Mouse (Mus musculus): Measurements from ENCODE around the gene Gm20388. TPM values are rescaled to one million over a fixed set of nuclear protein-coding genes. Genes with fewer than 3 reads are reported as not detected.
A peak's percentile ranks its signal among the peaks of the same experiment; 100 is the strongest.

Gene Gm20388
- total RNA-seq, 2 experiments from 2014 or later: 18.6 TPM; not detected in 1

GRCm38 (mm10) chr8:123719811-123720210, 3809.2 kb downstream of the Gm20388 start:
- DNase-seq (ENCODE audit: low spot score in 2 of 2): no peak
- intact Hi-C loops (cut with DNase I): loop anchor here (5.0 kb wide), 1 partner anchor 68 kb away; the partner anchor contains the start of gene Rhou

GRCm38 (mm10) chr8:123720471-123721001, 3809.9 kb downstream of the Gm20388 start:
- intact Hi-C loops (cut with DNase I): loop anchor here (5.0 kb wide), 1 partner anchor 68 kb away; the partner anchor contains the start of gene Rhou
- DNase-seq (ENCODE audit: low spot score in 2 of 2): peak; percentile 59 to 86

GRCm38 (mm10) chr8:123722245-123722644, 3811.6 kb downstream of the Gm20388 start:
- intact Hi-C loops (cut with DNase I): loop anchor here (5.0 kb wide), 1 partner anchor 70 kb away; the partner anchor contains the start of gene Rhou

GRCm38 (mm10) chr8:123724752-123725151, 3814.1 kb downstream of the Gm20388 start:
- peak; percentile 51 to 92 for DNase-seq (ENCODE audit: low spot score in 2 of 2)
- intact Hi-C loops (cut with DNase I): loop anchor here (5.0 kb wide), 1 partner anchor 72 kb away; the partner anchor contains the start of gene Rhou

More at GRCm38 (mm10) chr8:123722245-123722644, 3811.6 kb downstream of the Gm20388 start:
- no peak for DNase-seq (ENCODE audit: low spot score in 2 of 2)

- DNase-seq (ENCODE audit: low spot score in 2 of 2): peak in 1 of 2 experiments; percentile 24
- intact Hi-C loops (cut with DNase I): no loop called here
These were observed 3814.6 kb downstream of the Gm20388 start for GRCm38 (mm10) chr8:123725261-123725660.

- peak in 1 of 2 experiments; percentile 71 for DNase-seq (ENCODE audit: low spot score in 2 of 2)
- intact Hi-C loops (cut with DNase I): no loop called here
These were observed 3816.1 kb downstream of the Gm20388 start for GRCm38 (mm10) chr8:123726759-123727158.

- DNase-seq (ENCODE audit: low spot score in 2 of 2): peak; percentile 64 to 94
- intact Hi-C loops (cut with DNase I): loop anchor here (2.0 kb wide), 1 partner anchor 40 kb away; no protein-coding TSS in a partner anchor
These were observed 3818.6 kb downstream of the Gm20388 start for GRCm38 (mm10) chr8:123729055-123729785.

GRCm38 (mm10) chr8:123729786-123730411, 3819.3 kb downstream of the Gm20388 start:
- intact Hi-C loops (cut with DNase I): loop anchor here (2.0 kb wide), 1 partner anchor 39 kb away; no protein-coding TSS in a partner anchor

GRCm38 (mm10) chr8:123732332-123732731, 3821.7 kb downstream of the Gm20388 start:
- intact Hi-C loops (cut with DNase I): no loop called here
- DNase-seq (ENCODE audit: low spot score in 2 of 2): no peak

More at GRCm38 (mm10) chr8:123729786-123730411, 3819.3 kb downstream of the Gm20388 start:
- DNase-seq (ENCODE audit: low spot score in 2 of 2): peak; percentile 43 to 45

GRCm38 (mm10) chr8:123734486-123734885, 3823.8 kb downstream of the Gm20388 start:
- DNase-seq (ENCODE audit: low spot score in 2 of 2): no peak
- intact Hi-C loops (cut with DNase I): no loop called here

- intact Hi-C loops (cut with DNase I): no loop called here
- DNase-seq (ENCODE audit: low spot score in 2 of 2): no peak
These were observed 3826.3 kb downstream of the Gm20388 start for GRCm38 (mm10) chr8:123736974-123737373.

- intact Hi-C loops (cut with DNase I): no loop called here
- peak in 1 of 2 experiments; percentile 54 for DNase-seq (ENCODE audit: low spot score in 2 of 2)
These were observed 3829.6 kb downstream of the Gm20388 start for GRCm38 (mm10) chr8:123740263-123740662.

GRCm38 (mm10) chr8:123741232-123741631, 3830.6 kb downstream of the Gm20388 start:
- DNase-seq (ENCODE audit: low spot score in 2 of 2): no peak
- intact Hi-C loops (cut with DNase I): no loop called here

- DNase-seq (ENCODE audit: low spot score in 2 of 2): no peak
- intact Hi-C loops (cut with DNase I): no loop called here
These were observed 3835.8 kb downstream of the Gm20388 start for GRCm38 (mm10) chr8:123746488-123746887.

- intact Hi-C loops (cut with DNase I): no loop called here
- DNase-seq (ENCODE audit: low spot score in 2 of 2): no peak
These were observed 3837.1 kb downstream of the Gm20388 start for GRCm38 (mm10) chr8:123747772-123748171.

- intact Hi-C loops (cut with DNase I): no loop called here
- no peak for DNase-seq (ENCODE audit: low spot score in 2 of 2)
These were observed 3839.6 kb downstream of the Gm20388 start for GRCm38 (mm10) chr8:123750171-123750693.

- intact Hi-C loops (cut with DNase I): no loop called here
- no peak for DNase-seq (ENCODE audit: low spot score in 2 of 2)
These were observed 3842.3 kb downstream of the Gm20388 start for GRCm38 (mm10) chr8:123752773-123753468.

GRCm38 (mm10) chr8:123753604-123754375, 3843.1 kb downstream of the Gm20388 start:
- no peak for DNase-seq (ENCODE audit: low spot score in 2 of 2)
- intact Hi-C loops (cut with DNase I): no loop called here
